Mouse (Mus musculus) megakaryocyte, embryonic 14.5 days (primary cell): ENCODE data around the gene Tenm3.

Source experiments
- FLI1 ChIP-seq: IDR thresholded peaks from 2 replicates; pipeline ENCODE4 v1.6.1; 2012; ENCODE audit warnings: low read length, inconsistent platforms, mixed read lengths
- GATA1 ChIP-seq: IDR thresholded peaks from 3 replicates; pipeline ENCODE4 v1.6.1; 2012; ENCODE audit warnings: mixed read lengths, low read length, inconsistent platforms, borderline replicate concordance

- TF ChIP-seq FLI1 (no peak), GATA1 (no peak)
Measured at GRCm38 (mm10) chr8:48890216-48890765, 46.5 kb upstream of the Tenm3 start.
